Mouse (Mus musculus) lung, adult 2 months (tissue): Measurements from ENCODE around the gene Zfand2a.

Source experiments
- CTCF ChIP-seq: fragments of 200-500 bp; IDR thresholded peaks from 2 replicates; pipeline ENCODE4 v1.5.1; 2011; ENCODE audit warnings: mild to moderate bottlenecking, low read length, control low read depth; ENCODE audit not compliant: insufficient read depth
- POLR2A ChIP-seq: fragments of 200-500 bp; IDR thresholded peaks from 2 replicates; pipeline ENCODE4 v1.6.1; 2011; ENCODE audit warnings: low read depth, mild to moderate bottlenecking, control low read depth, low read length, borderline replicate concordance; ENCODE audit errors: extremely low read depth

DNA sequence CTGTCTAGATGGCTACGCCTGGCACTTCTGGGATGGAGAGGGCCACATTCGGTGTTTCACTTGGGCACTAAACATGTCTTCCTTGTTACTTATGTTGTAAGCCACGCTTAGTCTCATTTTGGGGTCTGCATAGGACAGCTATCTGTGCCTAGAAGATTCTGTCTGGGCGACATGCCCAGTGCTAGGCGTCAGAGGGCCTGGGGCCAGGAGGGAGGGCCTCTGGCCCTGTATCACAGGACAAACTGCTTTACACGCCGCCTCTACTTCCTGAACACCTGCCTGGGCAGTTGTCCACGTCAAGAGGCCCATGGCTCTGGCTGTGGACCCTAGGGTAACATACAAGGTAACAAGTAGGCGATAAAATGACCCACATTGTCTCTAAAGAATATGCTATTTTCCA lies 56.4 kb downstream of the Zfand2a start:
- TF ChIP-seq CTCF (no peak), POLR2A (no peak)
